Mouse (Mus musculus): Measurements from ENCODE around the gene Lpcat4. TPM values are rescaled to one million over a fixed set of nuclear protein-coding genes. Genes with fewer than 3 reads are reported as not detected.

Gene Lpcat4
- polyA plus RNA-seq, 1 experiment, result 48.6 TPM

GRCm38 (mm10) chr2:112232623-112233022 lies 6.6 kb upstream of the Lpcat4 start:
- Histone ChIP-seq H3K4me1 (ENCODE audit: control insufficient read depth, insufficient read depth, low read length) (no peaks in the 10 kb centered on the region), H3K4me3 (replicated peaks; ENCODE audit: extremely low read depth, low read depth, low read length) (no peak overlapping the region)
- no peak for DNase-seq
- WGBS, result 50% methylated on average over 1 of the region's 1 CpGs
- TF ChIP-seq CTCF (IDR thresholded peaks at IDR 0.05; ENCODE audit: insufficient read depth, low read length) (no peak), POLR2A (IDR thresholded peaks at IDR 0.05; ENCODE audit: borderline replicate concordance, extremely low read depth, low read depth, low read length) (no peak)

GRCm38 (mm10) chr2:112236620-112237019 lies 2.6 kb upstream of the Lpcat4 start:
- no peak overlapping the region for H3K4me3 ChIP-seq (replicated peaks; ENCODE audit: extremely low read depth, low read depth, low read length)
- WGBS, result 81% methylated on average over 2 of the region's 2 CpGs
- TF ChIP-seq CTCF (IDR thresholded peaks at IDR 0.05; ENCODE audit: insufficient read depth, low read length) (no peak), POLR2A (IDR thresholded peaks at IDR 0.05; ENCODE audit: borderline replicate concordance, extremely low read depth, low read depth, low read length) (no peak)
- H3K4me1 ChIP-seq (ENCODE audit: control insufficient read depth, insufficient read depth, low read length), result no peaks in the 10 kb centered on the region
- DNase-seq, result no peak

- Histone ChIP-seq H3K4me3 (replicated peaks; ENCODE audit: extremely low read depth, low read depth, low read length) (no peak overlapping the region), H3K4me1 (ENCODE audit: control insufficient read depth, insufficient read depth, low read length) (no peaks in the 10 kb centered on the region)
- DNase-seq, result no peak
- 13% methylated on average over 4 of the region's 4 CpGs for WGBS
- no peak for TF ChIP-seq CTCF (IDR thresholded peaks at IDR 0.05; ENCODE audit: insufficient read depth, low read length)
- no peak for TF ChIP-seq POLR2A (IDR thresholded peaks at IDR 0.05; ENCODE audit: borderline replicate concordance, extremely low read depth, low read depth, low read length)
Observed at GRCm38 (mm10) chr2:112238006-112238405, 1.3 kb upstream of the Lpcat4 start.

- no peaks in the 10 kb centered on the region for H3K4me1 ChIP-seq (ENCODE audit: control insufficient read depth, insufficient read depth, low read length)
- DNase-seq, result no peak
- peak overlapping the region; percentile 60 for H3K4me3 ChIP-seq (replicated peaks; ENCODE audit: extremely low read depth, low read depth, low read length)
- TF ChIP-seq CTCF (IDR thresholded peaks at IDR 0.05; ENCODE audit: insufficient read depth, low read length) (no peak), POLR2A (IDR thresholded peaks at IDR 0.05; ENCODE audit: borderline replicate concordance, extremely low read depth, low read depth, low read length) (no peak)
- 3% methylated on average over 28 of the region's 28 CpGs for WGBS
Observed at GRCm38 (mm10) chr2:112239935-112240721, 860 bp downstream of the Lpcat4 start.

GRCm38 (mm10) chr2:112241787-112242186 lies 2.5 kb downstream of the Lpcat4 start:
- no peak for DNase-seq
- WGBS, result 82% methylated on average over 14 of the region's 14 CpGs
- no peak overlapping the region for H3K4me3 ChIP-seq (replicated peaks; ENCODE audit: extremely low read depth, low read depth, low read length)
- no peak for TF ChIP-seq CTCF (IDR thresholded peaks at IDR 0.05; ENCODE audit: insufficient read depth, low read length)
- TF ChIP-seq POLR2A (IDR thresholded peaks at IDR 0.05; ENCODE audit: borderline replicate concordance, extremely low read depth, low read depth, low read length), result no peak
- H3K4me1 ChIP-seq (ENCODE audit: control insufficient read depth, insufficient read depth, low read length), result no peaks in the 10 kb centered on the region

- Histone ChIP-seq H3K4me3 (replicated peaks; ENCODE audit: extremely low read depth, low read depth, low read length) (no peak overlapping the region), H3K4me1 (ENCODE audit: control insufficient read depth, insufficient read depth, low read length) (no peaks in the 10 kb centered on the region)
- WGBS, result 61% methylated on average over 5 of the region's 5 CpGs
- no peak for DNase-seq
- TF ChIP-seq POLR2A (IDR thresholded peaks at IDR 0.05; ENCODE audit: borderline replicate concordance, extremely low read depth, low read depth, low read length), result no peak
- TF ChIP-seq CTCF (IDR thresholded peaks at IDR 0.05; ENCODE audit: insufficient read depth, low read length), result no peak
Observed at GRCm38 (mm10) chr2:112245307-112245706, 6.0 kb downstream of the Lpcat4 start.

- H3K4me1 ChIP-seq (ENCODE audit: control insufficient read depth, insufficient read depth, low read length), result no peaks in the 10 kb centered on the region
- no peak for TF ChIP-seq CTCF (IDR thresholded peaks at IDR 0.05; ENCODE audit: insufficient read depth, low read length)
- TF ChIP-seq POLR2A (IDR thresholded peaks at IDR 0.05; ENCODE audit: borderline replicate concordance, extremely low read depth, low read depth, low read length), result no peak
- no peak for DNase-seq
- no peak overlapping the region for H3K4me3 ChIP-seq (replicated peaks; ENCODE audit: extremely low read depth, low read depth, low read length)
- 65% methylated on average over 6 of the region's 6 CpGs for WGBS
Observed at GRCm38 (mm10) chr2:112246193-112246592, 6.9 kb downstream of the Lpcat4 start.

GRCm38 (mm10) chr2:112247323-112247722 lies 8.1 kb downstream of the Lpcat4 start:
- no peak for TF ChIP-seq POLR2A (IDR thresholded peaks at IDR 0.05; ENCODE audit: borderline replicate concordance, extremely low read depth, low read depth, low read length)
- H3K4me1 ChIP-seq (ENCODE audit: control insufficient read depth, insufficient read depth, low read length), result no peaks in the 10 kb centered on the region
- DNase-seq, result no peak
- H3K4me3 ChIP-seq (replicated peaks; ENCODE audit: extremely low read depth, low read depth, low read length), result no peak overlapping the region
- 73% methylated on average over 10 of the region's 10 CpGs for whole genome bisulfite sequencing

GRCm38 (mm10) chr2:112249780-112250453 lies 10.6 kb downstream of the Lpcat4 start:
- Histone ChIP-seq H3K4me3 (replicated peaks; ENCODE audit: extremely low read depth, low read depth, low read length) (no peak overlapping the region), H3K4me1 (ENCODE audit: control insufficient read depth, insufficient read depth, low read length) (no peaks in the 10 kb centered on the region)
- DNase-seq, result no peak
- 90% methylated on average over 10 of the region's 10 CpGs for WGBS
- TF ChIP-seq CTCF (IDR thresholded peaks at IDR 0.05; ENCODE audit: insufficient read depth, low read length) (no peak), POLR2A (IDR thresholded peaks at IDR 0.05; ENCODE audit: borderline replicate concordance, extremely low read depth, low read depth, low read length) (no peak)

Measured in lung, adult 2 months (tissue).